Mouse (Mus musculus): ENCODE measurements around the gene Mrpl2. TPM values are rescaled to one million over a fixed set of nuclear protein-coding genes. Genes with fewer than 3 reads are reported as not detected.

Mrpl2 gene
- polyA plus RNA-seq, 1 experiment from 2014 or later, result 108 TPM

GRCm38 (mm10) chr17:46648436-46648835 is 2.4 kb downstream of the Mrpl2 start:
- Histone ChIP-seq H3K9ac (ENCODE audit: low read length) (no peak overlapping the region), H3K4me3 (ENCODE audit: low read depth, low read length) (no peak overlapping the region), H3K36me3 (ENCODE audit: control insufficient read depth, insufficient read depth, low read length) (peaks cover 20% of the 10 kb centered on the region), H3K4me2 (ENCODE audit: low read length) (no peak overlapping the region), H3K27me3 (replicated peaks; ENCODE audit: control insufficient read depth, insufficient read depth, low read length) (no peaks in the 10 kb centered on the region), H3K9me3 (replicated peaks; ENCODE audit: control insufficient read depth, low read length) (no peaks in the 10 kb centered on the region), H3K27ac (ENCODE audit: low read depth, low read length) (no peak overlapping the region), H3K4me1 (ENCODE audit: control insufficient read depth, insufficient read depth, low read length) (peaks cover 33% of the 10 kb centered on the region)
- ATAC-seq (no peak), DNase-seq (ENCODE audit: low spot score) (no peak)
- 92% methylated on average over 9 of the region's 9 CpGs for WGBS

DNA sequence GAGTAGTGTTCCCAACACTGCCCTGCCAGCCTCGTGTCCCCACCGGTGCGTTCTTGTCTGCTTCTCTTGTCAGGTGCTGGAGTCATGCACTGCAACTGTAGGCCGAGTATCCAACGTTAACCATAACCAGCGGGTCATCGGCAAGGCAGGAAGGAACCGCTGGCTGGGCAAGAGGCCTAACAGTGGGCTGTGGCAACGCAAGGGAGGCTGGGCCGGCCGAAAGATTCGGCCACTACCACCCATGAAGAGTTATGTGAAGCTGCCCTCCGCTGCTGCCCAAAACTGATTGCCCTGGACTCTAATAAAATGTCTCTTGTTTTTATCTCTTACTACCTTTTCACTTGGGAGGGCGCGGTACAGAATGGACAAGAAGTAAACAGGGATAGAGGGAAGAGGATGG is 3.8 kb downstream of the Mrpl2 start:
- no peak for DNase-seq (ENCODE audit: low spot score)
- WGBS, result 38% methylated on average over 15 of the region's 15 CpGs
- ATAC-seq, result no peak

GRCm38 (mm10) chr17:46650232-46651031 is 4.4 kb downstream of the Mrpl2 start, which contains the start of gene Cul7:
Gene Cul7, plus strand, starts transcription at chr17:46650337.
- peak within 1 kb of the TSS; percentile 66 for H3K4me3 ChIP-seq (ENCODE audit: low read depth, low read length)
- H3K9me3 ChIP-seq (replicated peaks; ENCODE audit: control insufficient read depth, low read length), result no peaks in the 10 kb centered on the region
- peaks cover 26% of the 10 kb centered on the region for H3K4me1 ChIP-seq (ENCODE audit: control insufficient read depth, insufficient read depth, low read length)
- ATAC-seq (peak; percentile 94), DNase-seq (ENCODE audit: low spot score) (peak; percentile 98)
- H3K27me3 ChIP-seq (replicated peaks; ENCODE audit: control insufficient read depth, insufficient read depth, low read length), result no peaks in the 10 kb centered on the region
- WGBS, result under 1% methylated on average over 51 of the region's 58 CpGs
- H3K9ac ChIP-seq (ENCODE audit: low read length), result peak within 1 kb of the TSS; percentile 93
- H3K27ac ChIP-seq (ENCODE audit: low read depth, low read length), result peak within 1 kb of the TSS; percentile 92
- H3K36me3 ChIP-seq (ENCODE audit: control insufficient read depth, insufficient read depth, low read length), result peaks cover 34% of the 10 kb centered on the region
- H3K4me2 ChIP-seq (ENCODE audit: low read length), result peak within 1 kb of the TSS; percentile 82

More for the DNA sequence above, 3.8 kb downstream of the Mrpl2 start:
- Histone ChIP-seq H3K9me3 (replicated peaks; ENCODE audit: control insufficient read depth, low read length) (no peaks in the 10 kb centered on the region), H3K4me1 (ENCODE audit: control insufficient read depth, insufficient read depth, low read length) (peaks cover 30% of the 10 kb centered on the region), H3K36me3 (ENCODE audit: control insufficient read depth, insufficient read depth, low read length) (peaks cover 33% of the 10 kb centered on the region), H3K4me3 (ENCODE audit: low read depth, low read length) (peak overlapping the region; percentile 66), H3K27ac (ENCODE audit: low read depth, low read length) (peak overlapping the region; percentile 92), H3K4me2 (ENCODE audit: low read length) (peak overlapping the region; percentile 82), H3K27me3 (replicated peaks; ENCODE audit: control insufficient read depth, insufficient read depth, low read length) (no peaks in the 10 kb centered on the region), H3K9ac (ENCODE audit: low read length) (peak overlapping the region; percentile 93)

DNA sequence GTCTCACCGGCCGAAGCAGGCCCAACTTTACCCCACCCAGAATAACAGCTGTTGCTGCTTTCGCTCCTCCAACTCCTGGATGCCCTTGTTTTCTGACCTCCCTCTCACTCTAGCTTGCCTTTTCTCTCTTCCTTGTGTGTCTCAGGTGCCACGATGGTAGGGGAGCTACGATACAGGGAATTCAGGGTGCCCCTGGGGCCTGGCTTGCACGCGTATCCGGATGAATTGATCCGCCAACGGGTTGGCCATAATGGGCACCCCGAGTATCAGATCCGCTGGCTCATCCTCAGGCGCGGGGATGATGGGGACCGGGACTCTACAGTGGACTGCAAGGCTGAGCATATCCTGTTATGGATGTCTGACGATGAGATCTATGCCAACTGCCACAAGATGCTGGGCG is 5.3 kb downstream of the Mrpl2 start:
- H3K9me3 ChIP-seq (replicated peaks; ENCODE audit: control insufficient read depth, low read length), result no peaks in the 10 kb centered on the region
- H3K4me2 ChIP-seq (ENCODE audit: low read length), result peak overlapping the region; percentile 82
- WGBS, result 77% methylated on average over 17 of the region's 17 CpGs
- H3K27me3 ChIP-seq (replicated peaks; ENCODE audit: control insufficient read depth, insufficient read depth, low read length), result no peaks in the 10 kb centered on the region
- no peak for ATAC-seq
- H3K9ac ChIP-seq (ENCODE audit: low read length), result peak overlapping the region; percentile 93
- H3K4me1 ChIP-seq (ENCODE audit: control insufficient read depth, insufficient read depth, low read length), result peaks cover 26% of the 10 kb centered on the region
- peak overlapping the region; percentile 66 for H3K4me3 ChIP-seq (ENCODE audit: low read depth, low read length)
- no peak for DNase-seq (ENCODE audit: low spot score)
- H3K36me3 ChIP-seq (ENCODE audit: control insufficient read depth, insufficient read depth, low read length), result peaks cover 43% of the 10 kb centered on the region
- H3K27ac ChIP-seq (ENCODE audit: low read depth, low read length), result 0 out of 2 replicates have a peak overlapping the region, but pooled peaks have one; percentile 92

GRCm38 (mm10) chr17:46651755-46652547 is 5.9 kb downstream of the Mrpl2 start:
- Histone ChIP-seq H3K4me3 (ENCODE audit: low read depth, low read length) (no peak overlapping the region), H3K9ac (ENCODE audit: low read length) (peak overlapping the region; percentile 93), H3K4me1 (ENCODE audit: control insufficient read depth, insufficient read depth, low read length) (peaks cover 22% of the 10 kb centered on the region), H3K9me3 (replicated peaks; ENCODE audit: control insufficient read depth, low read length) (no peaks in the 10 kb centered on the region), H3K27ac (ENCODE audit: low read depth, low read length) (no peak overlapping the region), H3K27me3 (replicated peaks; ENCODE audit: control insufficient read depth, insufficient read depth, low read length) (no peaks in the 10 kb centered on the region), H3K4me2 (ENCODE audit: low read length) (peak overlapping the region; percentile 82), H3K36me3 (ENCODE audit: control insufficient read depth, insufficient read depth, low read length) (peaks cover 49% of the 10 kb centered on the region)
- 77% methylated on average over 20 of the region's 20 CpGs for WGBS
- DNase-seq (ENCODE audit: low spot score) (peak; percentile 47), ATAC-seq (no peak)

GRCm38 (mm10) chr17:46656054-46656453 is 10.0 kb downstream of the Mrpl2 start:
- no peak overlapping the region for H3K27ac ChIP-seq (ENCODE audit: low read depth, low read length)
- no peaks in the 10 kb centered on the region for H3K9me3 ChIP-seq (replicated peaks; ENCODE audit: control insufficient read depth, low read length)
- DNase-seq (ENCODE audit: low spot score), result no peak
- WGBS, result 92% methylated on average over 6 of the region's 6 CpGs
- H3K4me2 ChIP-seq (ENCODE audit: low read length), result no peak overlapping the region
- no peak overlapping the region for H3K4me3 ChIP-seq (ENCODE audit: low read depth, low read length)
- H3K36me3 ChIP-seq (ENCODE audit: control insufficient read depth, insufficient read depth, low read length), result peaks cover 80% of the 10 kb centered on the region
- peaks cover 15% of the 10 kb centered on the region for H3K4me1 ChIP-seq (ENCODE audit: control insufficient read depth, insufficient read depth, low read length)
- no peak overlapping the region for H3K9ac ChIP-seq (ENCODE audit: low read length)
- H3K27me3 ChIP-seq (replicated peaks; ENCODE audit: control insufficient read depth, insufficient read depth, low read length), result no peaks in the 10 kb centered on the region
- ATAC-seq, result no peak

DNA sequence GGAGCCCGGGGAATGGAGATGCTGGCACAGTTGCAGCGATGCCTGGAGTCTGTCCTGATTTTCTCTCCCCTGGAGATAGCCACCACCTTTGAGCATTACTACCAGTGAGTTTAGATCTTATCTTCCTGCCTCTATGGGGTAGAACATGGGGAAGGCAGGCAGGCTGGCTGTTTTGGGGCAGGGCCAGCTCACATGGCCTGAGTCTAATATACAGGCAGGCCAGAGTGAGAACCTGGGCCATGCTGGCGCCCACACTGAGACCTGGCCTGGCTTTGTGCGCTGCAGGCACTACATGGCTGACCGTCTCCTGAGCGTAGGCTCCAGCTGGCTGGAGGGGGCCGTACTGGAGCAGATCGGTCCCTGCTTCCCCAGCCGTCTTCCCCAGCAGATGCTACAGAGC is 15.3 kb downstream of the Mrpl2 start:
- H3K36me3 ChIP-seq (ENCODE audit: control insufficient read depth, insufficient read depth, low read length), result peaks cover 95% of the 10 kb centered on the region
- 93% methylated on average over 9 of the region's 9 CpGs for WGBS

GRCm38 (mm10) chr17:46661981-46662380 is 16.0 kb downstream of the Mrpl2 start:
- ATAC-seq (no peak), DNase-seq (ENCODE audit: low spot score) (no peak)
- Histone ChIP-seq H3K27me3 (replicated peaks; ENCODE audit: control insufficient read depth, insufficient read depth, low read length) (no peaks in the 10 kb centered on the region), H3K9me3 (replicated peaks; ENCODE audit: control insufficient read depth, low read length) (no peaks in the 10 kb centered on the region), H3K9ac (ENCODE audit: low read length) (no peak overlapping the region), H3K27ac (ENCODE audit: low read depth, low read length) (no peak overlapping the region), H3K4me2 (ENCODE audit: low read length) (no peak overlapping the region), H3K4me3 (ENCODE audit: low read depth, low read length) (no peak overlapping the region), H3K36me3 (ENCODE audit: control insufficient read depth, insufficient read depth, low read length) (peaks cover 95% of the 10 kb centered on the region), H3K4me1 (ENCODE audit: control insufficient read depth, insufficient read depth, low read length) (no peaks in the 10 kb centered on the region)
- 91% methylated on average over 12 of the region's 12 CpGs for WGBS

More for the DNA sequence above, 15.3 kb downstream of the Mrpl2 start:
- ATAC-seq (no peak), DNase-seq (ENCODE audit: low spot score) (no peak)
- Histone ChIP-seq H3K9me3 (replicated peaks; ENCODE audit: control insufficient read depth, low read length) (no peaks in the 10 kb centered on the region), H3K27me3 (replicated peaks; ENCODE audit: control insufficient read depth, insufficient read depth, low read length) (no peaks in the 10 kb centered on the region), H3K4me2 (ENCODE audit: low read length) (no peak overlapping the region), H3K9ac (ENCODE audit: low read length) (no peak overlapping the region), H3K4me1 (ENCODE audit: control insufficient read depth, insufficient read depth, low read length) (no peaks in the 10 kb centered on the region), H3K4me3 (ENCODE audit: low read depth, low read length) (no peak overlapping the region), H3K27ac (ENCODE audit: low read depth, low read length) (no peak overlapping the region)
